21 mouse cellular contexts compared by ENCODE assay signal in the genomic region with DNA sequence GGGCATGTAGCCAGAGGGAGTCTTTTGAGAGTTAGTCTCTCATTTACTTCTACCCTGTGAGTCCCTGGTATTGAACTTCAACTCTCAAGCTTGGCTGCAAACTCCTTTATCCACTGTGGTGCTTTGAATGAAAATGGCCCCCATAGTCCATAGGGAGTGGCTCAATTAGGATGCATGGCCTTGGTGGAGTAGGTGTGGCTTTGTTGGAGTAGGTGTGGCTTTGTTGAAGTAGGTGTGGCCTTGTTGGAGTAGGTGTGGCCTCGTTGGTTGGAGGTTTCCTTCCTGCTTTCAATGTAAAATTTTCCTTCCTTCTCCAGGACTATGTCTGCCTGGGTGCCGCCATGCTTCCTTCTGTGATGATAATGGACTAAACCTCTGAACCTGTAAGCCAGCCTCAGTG.
"Had no signal": no experiment of that assay in that cellular context is flagged by ENCODE, and none has a peak within 500 bp of the region (broad histone marks: within the 10 kb centered on the region; RNA-seq: fewer than 3 reads in every experiment).

No protein-coding gene starts in this region.

- H3K27ac ChIP-seq: limb, embryonic 10.5 days; limb, embryonic 13.5 days; liver, embryonic 12.5 days; liver, embryonic 15.5 days; lung, embryonic 15.5 days; neural tube, embryonic 12.5 days; neural tube, embryonic 15.5 days had no signal

- H3K4me3 ChIP-seq: limb, embryonic 10.5 days; limb, embryonic 13.5 days; liver, embryonic 12.5 days; liver, embryonic 15.5 days; lung, embryonic 15.5 days; megakaryocyte, embryonic 14.5 days; neural tube, embryonic 12.5 days; neural tube, embryonic 15.5 days had no signal

- H3K27me3 ChIP-seq: limb, embryonic 13.5 days; liver, embryonic 12.5 days; liver, embryonic 15.5 days; lung, embryonic 15.5 days; neural tube, embryonic 12.5 days; neural tube, embryonic 15.5 days had no signal

- ATAC-seq: liver, embryonic 12.5 days had no signal

- DNase-seq: kidney, adult 9 months; kidney, postnatal 14 days; kidney, postnatal 4 days; liver; lung, adult 18-20 months; lung, postnatal 10 days; lung, postnatal 36 days; midbrain, embryonic 14.5 days; right cerebral cortex, adult 18-20 months; right cerebral cortex, postnatal 14 days; right cerebral cortex, postnatal 4 days; thymus, postnatal 25 days had no signal

- H3K4me2 ChIP-seq: limb, embryonic 13.5 days; liver, embryonic 12.5 days; liver, embryonic 15.5 days; lung, embryonic 15.5 days; midbrain, embryonic 11.5 days; neural tube, embryonic 12.5 days; neural tube, embryonic 15.5 days had no signal

- H3K9me3 ChIP-seq: limb, embryonic 10.5 days; limb, embryonic 13.5 days; liver, embryonic 12.5 days; liver, embryonic 15.5 days; lung, embryonic 15.5 days; megakaryocyte, embryonic 14.5 days; neural tube, embryonic 12.5 days; neural tube, embryonic 15.5 days had no signal

- H3K36me3 ChIP-seq: limb, embryonic 10.5 days; limb, embryonic 13.5 days; liver, embryonic 12.5 days; liver, embryonic 15.5 days; lung, embryonic 15.5 days; neural tube, embryonic 12.5 days; neural tube, embryonic 15.5 days had no signal

- H3K4me1 ChIP-seq: limb, embryonic 10.5 days; limb, embryonic 13.5 days; liver, embryonic 12.5 days; liver, embryonic 15.5 days; lung, embryonic 15.5 days; neural tube, embryonic 12.5 days; neural tube, embryonic 15.5 days had no signal

- H3K9ac ChIP-seq: limb, embryonic 13.5 days; liver, embryonic 12.5 days; liver, embryonic 15.5 days; lung, embryonic 15.5 days; neural tube, embryonic 12.5 days; neural tube, embryonic 15.5 days had no signal
